Comparison of ENCODE assay signal across 13 mouse cellular contexts in genomic region chr10:127284724-127285500, GRCm38 (mm10). TPM values are rescaled to one million over a fixed set of nuclear protein-coding genes. Genes with fewer than 3 reads are reported as not detected.
DNase-seq lines count a peak whose midpoint lies in the region; ATAC-seq and TF ChIP-seq lines count a peak whose summit lies in the region.
"Had no signal": no experiment of that assay in that cellular context is flagged by ENCODE, and none has a peak within 500 bp of the region (broad histone marks: within the 10 kb centered on the region; RNA-seq: fewer than 3 reads in every experiment).

No protein-coding gene starts in this region.

- H3K4me1 ChIP-seq in liver, embryonic 13.5 days (replicated peaks), result peaks cover 50% of the 10 kb centered on the region
- peaks cover 31% of the 10 kb centered on the region for H3K4me1 ChIP-seq in liver, embryonic 11.5 days (replicated peaks; ENCODE audit: control insufficient read depth, insufficient read depth, low read length)
- peaks cover 51% of the 10 kb centered on the region for H3K4me1 ChIP-seq in embryonic facial prominence, embryonic 10.5 days
- H3K4me1 ChIP-seq in hindbrain, postnatal 0 days (ENCODE audit: insufficient read depth, low read length), result peaks cover 21% of the 10 kb centered on the region
- peaks cover 44% of the 10 kb centered on the region for H3K4me1 ChIP-seq in intestine, embryonic 15.5 days (replicated peaks)

- no peak overlapping the region for H3K4me3 ChIP-seq in liver, embryonic 13.5 days (replicated peaks)
- no peak overlapping the region for H3K4me3 ChIP-seq in liver, embryonic 11.5 days (ENCODE audit: low read depth, low read length)
- H3K4me3 ChIP-seq in embryonic facial prominence, embryonic 10.5 days, result peak overlapping the region; percentile 88
- no peak overlapping the region for H3K4me3 ChIP-seq in hindbrain, postnatal 0 days (ENCODE audit: low read length)
- no peak overlapping the region for H3K4me3 ChIP-seq in intestine, embryonic 15.5 days (replicated peaks)
- H3K4me3 ChIP-seq: liver, embryonic 15.5 days had no signal

- ATAC-seq in liver, embryonic 13.5 days (ENCODE audit: low read depth), result no peak
- ATAC-seq in liver, embryonic 11.5 days (replicated peaks; ENCODE audit: low FRiP score), result no peak
- ATAC-seq in hindbrain, postnatal 0 days, result no peak
- no peak for ATAC-seq in intestine, embryonic 15.5 days

- H3K27me3 ChIP-seq in liver, embryonic 13.5 days, result no peaks in the 10 kb centered on the region
- H3K27me3 ChIP-seq in liver, embryonic 11.5 days (replicated peaks; ENCODE audit: control insufficient read depth, insufficient read depth, low read length), result no peaks in the 10 kb centered on the region
- H3K27me3 ChIP-seq in embryonic facial prominence, embryonic 10.5 days (replicated peaks; ENCODE audit: low read depth, poor library complexity, severe bottlenecking), result no peaks in the 10 kb centered on the region
- H3K27me3 ChIP-seq in hindbrain, postnatal 0 days (ENCODE audit: insufficient read depth, low read length), result no peaks in the 10 kb centered on the region
- no peaks in the 10 kb centered on the region for H3K27me3 ChIP-seq in intestine, embryonic 15.5 days (replicated peaks)
- H3K27me3 ChIP-seq: liver, embryonic 15.5 days had no signal

- peak overlapping the region; percentile 26; the same call in 1 of the 2 replicates for H3K9ac ChIP-seq in liver, embryonic 13.5 days
- H3K9ac ChIP-seq in liver, embryonic 11.5 days (ENCODE audit: low read depth, low read length), result no peak overlapping the region
- 0 out of 2 replicates have a peak overlapping the region, but pooled peaks have one; percentile 9 for H3K9ac ChIP-seq in hindbrain, postnatal 0 days (replicated peaks; ENCODE audit: low read length)
- no peak overlapping the region for H3K9ac ChIP-seq in intestine, embryonic 15.5 days
- H3K9ac ChIP-seq: liver, embryonic 15.5 days had no signal

- no peak for TF ChIP-seq CTCF in hindbrain, postnatal 0 days (IDR thresholded peaks at IDR 0.05; ENCODE audit: low read depth)

- DNase-seq in heart, adult 11 months, result peak; percentile 92
- no peak for DNase-seq in heart, adult 9 months (ENCODE audit: low spot score in 2 of 2)
- no peak for DNase-seq in liver, embryonic 13.5 days
- no peak for DNase-seq in liver, embryonic 11.5 days (ENCODE audit: low spot score)
- DNase-seq in embryonic facial prominence, embryonic 10.5 days (ENCODE audit: low spot score), result no peak
- no peak for DNase-seq in hindbrain, postnatal 0 days (ENCODE audit: low spot score)
- no peak for DNase-seq in left cerebral cortex, adult 11 months (ENCODE audit: low spot score)
- DNase-seq: heart, adult 18-20 months; kidney, postnatal 14 days; spleen, adult 18-20 months had no signal

- no peaks in the 10 kb centered on the region for H3K9me3 ChIP-seq in liver, embryonic 13.5 days (replicated peaks)
- H3K9me3 ChIP-seq in liver, embryonic 11.5 days (ENCODE audit: control insufficient read depth, low read length), result no peaks in the 10 kb centered on the region
- H3K9me3 ChIP-seq in embryonic facial prominence, embryonic 10.5 days, result no peaks in the 10 kb centered on the region
- no peaks in the 10 kb centered on the region for H3K9me3 ChIP-seq in hindbrain, postnatal 0 days (ENCODE audit: low read length)
- no peaks in the 10 kb centered on the region for H3K9me3 ChIP-seq in intestine, embryonic 15.5 days
- H3K9me3 ChIP-seq: liver, embryonic 15.5 days had no signal

- H3K36me3 ChIP-seq in liver, embryonic 13.5 days, result peaks cover 76% of the 10 kb centered on the region
- peaks cover 58% of the 10 kb centered on the region for H3K36me3 ChIP-seq in liver, embryonic 11.5 days (ENCODE audit: control insufficient read depth, insufficient read depth, low read length)
- peaks cover 77% of the 10 kb centered on the region for H3K36me3 ChIP-seq in embryonic facial prominence, embryonic 10.5 days (replicated peaks)
- peaks cover 40% of the 10 kb centered on the region for H3K36me3 ChIP-seq in hindbrain, postnatal 0 days (ENCODE audit: insufficient read depth, low read length)
- H3K36me3 ChIP-seq in intestine, embryonic 15.5 days, result peaks cover 53% of the 10 kb centered on the region

- H3K4me2 ChIP-seq in liver, embryonic 13.5 days, result no peak overlapping the region
- H3K4me2 ChIP-seq in liver, embryonic 11.5 days, result no peak overlapping the region
- no peak overlapping the region for H3K4me2 ChIP-seq in hindbrain, postnatal 0 days (ENCODE audit: low read depth, low read length)
- no peak overlapping the region for H3K4me2 ChIP-seq in intestine, embryonic 15.5 days (replicated peaks)
- H3K4me2 ChIP-seq: liver, embryonic 15.5 days had no signal

- H3K27ac ChIP-seq in liver, embryonic 13.5 days, result no peak overlapping the region
- H3K27ac ChIP-seq in liver, embryonic 11.5 days (ENCODE audit: low read depth, low read length), result no peak overlapping the region
- H3K27ac ChIP-seq in embryonic facial prominence, embryonic 10.5 days (replicated peaks), result peak overlapping the region; percentile 95; the same call in 1 of the 2 replicates
- H3K27ac ChIP-seq in hindbrain, postnatal 0 days, result no peak overlapping the region
- no peak overlapping the region; the same call in 1 of the 2 replicates for H3K27ac ChIP-seq in intestine, embryonic 15.5 days
- H3K27ac ChIP-seq: liver, embryonic 15.5 days; macrophage had no signal

- WGBS in liver, embryonic 13.5 days (ENCODE audit: insufficient replicate concordance), result 84% methylated on average over 11 of the region's 11 CpGs
- 82% methylated on average over 11 of the region's 11 CpGs for WGBS in liver, embryonic 11.5 days
- WGBS in embryonic facial prominence, embryonic 10.5 days, result 74% methylated on average over 11 of the region's 11 CpGs
- 69% methylated on average over 11 of the region's 11 CpGs for WGBS in hindbrain, postnatal 0 days
- 73% methylated on average over 11 of the region's 11 CpGs for WGBS in intestine, embryonic 15.5 days

RNA-seq across cellular contexts. Expression of gene Mbd6, which starts 3.9 kb away (rescaled TPM):
- 5.9 and 6.5 TPM in 2 replicates for polyA plus RNA-seq in liver, embryonic 13.5 days (2015; fragmentation: Nextera tagmentation; extraction: Ambion mirVana)
- polyA plus RNA-seq in liver, embryonic 11.5 days (2014; fragmentation: Nextera tagmentation; extraction: Ambion mirVana), result 14.2 and 19.0 TPM in 2 replicates
- 11.1 and 12.2 TPM in 2 replicates for polyA plus RNA-seq in embryonic facial prominence, embryonic 10.5 days (2016; fragmentation: Nextera tagmentation; extraction: Ambion mirVana)
- 8.1 and 11.2 TPM in 2 replicates for total RNA-seq in hindbrain, postnatal 0 days (2014; rRNA removed)
- 8.3 and 11.5 TPM in 2 replicates for polyA plus RNA-seq in hindbrain, postnatal 0 days (2015; fragmentation: Nextera tagmentation; extraction: Ambion mirVana)
- polyA plus RNA-seq in intestine, embryonic 15.5 days (2015; fragmentation: Nextera tagmentation; extraction: Ambion mirVana), result 13.1 and 15.7 TPM in 2 replicates

RNA-seq across cellular contexts. Expression of gene Dctn2, which starts 18.7 kb away (rescaled TPM):
- polyA plus RNA-seq in liver, embryonic 13.5 days (2015; fragmentation: Nextera tagmentation; extraction: Ambion mirVana), result 80.0 and 80.1 TPM in 2 replicates
- 135 TPM in 2 replicates for polyA plus RNA-seq in liver, embryonic 11.5 days (2014; fragmentation: Nextera tagmentation; extraction: Ambion mirVana)
- polyA plus RNA-seq in embryonic facial prominence, embryonic 10.5 days (2016; fragmentation: Nextera tagmentation; extraction: Ambion mirVana), result 187 and 197 TPM in 2 replicates
- 314 and 348 TPM in 2 replicates for total RNA-seq in hindbrain, postnatal 0 days (2014; rRNA removed)
- polyA plus RNA-seq in hindbrain, postnatal 0 days (2015; fragmentation: Nextera tagmentation; extraction: Ambion mirVana), result 319 and 323 TPM in 2 replicates
- 150 and 154 TPM in 2 replicates for polyA plus RNA-seq in intestine, embryonic 15.5 days (2015; fragmentation: Nextera tagmentation; extraction: Ambion mirVana)

RNA-seq across cellular contexts. Expression of gene Kif5a, which starts 21.8 kb away (rescaled TPM):
- 0.02 and 0.14 TPM in 2 replicates for polyA plus RNA-seq in liver, embryonic 13.5 days (2015; fragmentation: Nextera tagmentation; extraction: Ambion mirVana)
- polyA plus RNA-seq in liver, embryonic 11.5 days (2014; fragmentation: Nextera tagmentation; extraction: Ambion mirVana), result 1.3 and 1.4 TPM in 2 replicates
- polyA plus RNA-seq in embryonic facial prominence, embryonic 10.5 days (2016; fragmentation: Nextera tagmentation; extraction: Ambion mirVana), result 11.6 and 11.9 TPM in 2 replicates
- 231 and 249 TPM in 2 replicates for total RNA-seq in hindbrain, postnatal 0 days (2014; rRNA removed)
- polyA plus RNA-seq in hindbrain, postnatal 0 days (2015; fragmentation: Nextera tagmentation; extraction: Ambion mirVana), result 98.4 and 103 TPM in 2 replicates
- 5.9 and 6.4 TPM in 2 replicates for polyA plus RNA-seq in intestine, embryonic 15.5 days (2015; fragmentation: Nextera tagmentation; extraction: Ambion mirVana)

RNA-seq across cellular contexts. Expression of gene Mars, which starts 26.7 kb away (rescaled TPM):
- polyA plus RNA-seq in liver, embryonic 13.5 days (2015; fragmentation: Nextera tagmentation; extraction: Ambion mirVana), result 150 and 166 TPM in 2 replicates
- 249 and 257 TPM in 2 replicates for polyA plus RNA-seq in liver, embryonic 11.5 days (2014; fragmentation: Nextera tagmentation; extraction: Ambion mirVana)
- polyA plus RNA-seq in embryonic facial prominence, embryonic 10.5 days (2016; fragmentation: Nextera tagmentation; extraction: Ambion mirVana), result 160 and 175 TPM in 2 replicates
- 74.4 and 90.4 TPM in 2 replicates for total RNA-seq in hindbrain, postnatal 0 days (2014; rRNA removed)
- 104 TPM in 2 replicates for polyA plus RNA-seq in hindbrain, postnatal 0 days (2015; fragmentation: Nextera tagmentation; extraction: Ambion mirVana)
- polyA plus RNA-seq in intestine, embryonic 15.5 days (2015; fragmentation: Nextera tagmentation; extraction: Ambion mirVana), result 113 and 129 TPM in 2 replicates

RNA-seq across cellular contexts. Expression of gene Arhgap9, which starts 36.9 kb away (rescaled TPM):
- 14.0 and 15.1 TPM in 2 replicates for polyA plus RNA-seq in liver, embryonic 13.5 days (2015; fragmentation: Nextera tagmentation; extraction: Ambion mirVana)
- 22.0 and 24.4 TPM in 2 replicates for polyA plus RNA-seq in liver, embryonic 11.5 days (2014; fragmentation: Nextera tagmentation; extraction: Ambion mirVana)
- 2.0 and 2.1 TPM in 2 replicates for polyA plus RNA-seq in embryonic facial prominence, embryonic 10.5 days (2016; fragmentation: Nextera tagmentation; extraction: Ambion mirVana)
- total RNA-seq in hindbrain, postnatal 0 days (2014; rRNA removed), result 1.0 and 1.5 TPM in 2 replicates
- 1.2 and 1.3 TPM in 2 replicates for polyA plus RNA-seq in hindbrain, postnatal 0 days (2015; fragmentation: Nextera tagmentation; extraction: Ambion mirVana)
- polyA plus RNA-seq in intestine, embryonic 15.5 days (2015; fragmentation: Nextera tagmentation; extraction: Ambion mirVana), result 6.1 and 6.7 TPM in 2 replicates

Comparison
In these comparisons a context has a peak if more than half of its experiments do, and no peak if none do; other contexts are left out.
1. H3K9ac ChIP-seq: peak in liver, embryonic 13.5 days (single experiment) and hindbrain, postnatal 0 days (single experiment); none in liver, embryonic 11.5 days (single experiment) and intestine, embryonic 15.5 days (single experiment).